Mouse (Mus musculus): ENCODE results near the gene Apobec2. TPM values are rescaled to one million over a fixed set of nuclear protein-coding genes. Genes with fewer than 3 reads are reported as not detected.
A peak's percentile ranks its signal among the peaks of the same experiment; 100 is the strongest.
"Not testable (repeated sequence)": the region's sequence is repeated elsewhere in the genome, so short reads cannot be mapped to it uniquely, and the experiment has no call there.

Gene Apobec2
- under 1 TPM in 1 of 4 experiments, not detected in 3; 0.23 TPM for total RNA-seq (2022)

GRCm38 (mm10) chr17:48432158-48432980 lies at the start of gene Apobec2:
Gene Apobec2 (minus strand): TSS chr17:48432930.
- DNase-seq (ENCODE audit: low spot score in 2 of 2): no peak

GRCm38 (mm10) chr17:48479952-48480351 lies 47.2 kb upstream of the Apobec2 start:
- DNase-seq (ENCODE audit: low spot score in 2 of 2): no peak

DNA sequence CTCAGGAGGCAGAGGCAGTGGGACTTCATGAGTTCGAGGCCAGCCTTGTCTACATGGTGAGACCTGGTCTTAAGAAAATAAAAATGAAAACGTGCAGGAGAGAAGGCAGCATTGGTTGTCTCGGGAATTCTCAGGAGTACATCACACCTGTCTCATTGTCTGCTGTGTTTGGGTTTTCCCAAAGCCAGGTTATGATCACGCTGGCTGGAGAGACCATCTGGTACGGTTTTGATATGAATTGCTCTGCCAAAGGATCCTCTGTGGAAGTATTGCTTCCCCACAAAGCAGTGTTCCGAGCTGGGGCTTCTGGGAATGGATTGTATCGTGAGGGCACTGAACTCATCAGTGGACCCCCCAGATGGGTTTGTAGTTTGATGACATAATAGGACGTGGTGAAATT lies 42.7 kb upstream of the Apobec2 start:
- no peak for DNase-seq (ENCODE audit: low spot score in 2 of 2)

DNA sequence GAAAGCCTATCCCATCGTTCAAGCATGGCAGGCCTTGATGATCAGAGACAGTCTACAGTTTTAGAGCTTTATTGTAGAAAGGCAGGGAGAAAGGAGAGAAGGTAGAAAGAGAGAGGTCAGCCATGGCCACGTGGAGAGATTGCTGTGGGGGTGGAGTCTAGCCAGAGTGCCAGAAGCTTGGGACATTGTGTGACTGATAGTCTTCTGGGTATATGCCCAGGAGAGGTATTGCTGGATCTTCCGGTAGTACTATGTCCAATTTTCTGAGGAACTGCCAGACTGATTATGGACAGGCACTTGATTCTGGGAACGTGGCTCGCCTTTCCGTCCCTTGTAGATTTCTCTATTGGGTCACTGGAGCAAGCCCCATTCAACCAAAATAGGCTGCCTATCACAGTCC lies 41.6 kb upstream of the Apobec2 start:
- DNase-seq (ENCODE audit: low spot score in 2 of 2): not testable (repeated sequence)

DNA sequence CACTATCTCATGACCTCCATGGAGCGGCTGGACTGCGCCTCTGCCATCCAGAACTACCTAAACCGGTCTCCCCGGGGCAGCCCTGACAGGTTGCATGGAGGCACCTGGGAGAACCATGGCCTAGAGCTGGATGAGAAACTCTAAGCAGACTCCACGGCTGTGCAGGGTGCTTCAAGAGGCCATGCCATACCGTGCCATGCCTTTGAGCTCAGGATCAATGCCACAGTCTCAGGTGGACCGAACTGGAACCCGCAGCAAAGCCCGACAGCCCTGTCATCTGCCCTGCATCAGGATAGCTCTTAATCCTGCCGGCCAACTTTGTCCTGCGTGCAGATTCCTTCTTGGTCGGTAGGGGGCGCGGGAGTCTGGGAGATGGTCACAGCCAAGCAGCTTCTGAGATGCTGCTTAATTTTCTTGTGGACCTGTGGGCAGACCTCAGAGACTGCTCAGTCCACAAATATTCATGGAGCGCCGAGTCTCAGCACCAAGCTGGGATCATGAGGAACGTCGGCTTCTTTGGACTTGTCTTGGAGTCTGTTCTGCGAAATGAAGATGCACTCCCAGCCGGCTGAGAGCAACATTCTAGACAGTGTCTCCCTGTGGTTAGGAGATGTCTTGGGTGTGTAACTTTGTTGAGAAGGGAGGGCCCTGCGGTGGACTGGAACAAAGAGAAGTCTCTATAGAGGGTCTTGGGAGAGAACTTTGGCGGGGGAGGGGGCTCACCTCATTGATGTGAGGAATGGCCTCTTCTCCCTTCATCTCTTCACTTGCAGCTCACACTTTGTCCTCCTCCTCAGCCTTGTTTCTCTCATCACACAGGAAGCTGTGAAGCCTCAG lies 34.9 kb upstream of the Apobec2 start:
- DNase-seq (ENCODE audit: low spot score in 2 of 2): peak; percentile 62 to 87

GRCm38 (mm10) chr17:48466769-48467394 lies 34.2 kb upstream of the Apobec2 start:
- DNase-seq (ENCODE audit: low spot score in 2 of 2): no peak

DNA sequence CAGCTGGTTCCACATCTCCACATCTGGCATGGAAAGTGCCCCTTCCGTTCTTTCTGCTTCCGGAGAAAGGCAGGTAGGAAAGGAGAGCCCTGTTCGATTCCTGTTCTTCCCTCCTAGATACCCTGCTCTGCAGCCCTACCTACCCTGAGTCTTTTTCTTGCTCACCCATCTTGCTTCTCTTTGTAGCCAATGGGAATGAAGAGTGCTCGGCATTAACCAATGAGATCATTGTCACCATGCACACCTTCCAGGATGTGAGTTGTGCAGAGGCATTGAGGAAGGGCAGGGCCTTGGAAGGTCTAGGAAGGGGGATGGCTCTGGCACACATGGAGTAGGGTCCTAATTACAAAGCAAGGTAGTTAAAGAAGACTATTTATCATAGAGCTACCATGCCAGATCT lies 30.7 kb upstream of the Apobec2 start:
- DNase-seq (ENCODE audit: low spot score in 2 of 2): no peak

GRCm38 (mm10) chr17:48462096-48462495 lies 29.4 kb upstream of the Apobec2 start:
- DNase-seq (ENCODE audit: low spot score in 2 of 2): no peak

GRCm38 (mm10) chr17:48457971-48458653 lies 25.4 kb upstream of the Apobec2 start:
- no peak for DNase-seq (ENCODE audit: low spot score in 2 of 2)

DNA sequence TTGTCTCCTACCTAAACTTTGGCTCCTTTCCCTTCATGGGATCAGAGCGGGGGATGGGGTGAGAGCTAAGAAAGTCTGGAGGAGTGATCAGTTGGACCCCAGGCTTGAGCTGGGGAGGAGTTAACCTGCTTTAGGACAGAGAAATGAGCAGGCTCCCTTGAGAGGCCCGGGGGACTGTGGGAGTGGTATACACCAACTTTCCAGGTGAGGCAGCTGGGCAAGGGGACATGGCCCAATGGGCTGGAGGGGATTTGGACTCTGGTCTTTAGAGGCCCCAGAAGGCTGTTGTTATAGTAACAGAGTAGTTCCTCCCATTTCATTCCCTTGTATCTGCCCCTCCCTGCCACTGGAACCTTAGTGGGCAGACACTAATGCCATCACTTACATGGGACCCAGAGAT lies 23.2 kb upstream of the Apobec2 start:
- no peak for DNase-seq (ENCODE audit: low spot score in 2 of 2)

- DNase-seq (ENCODE audit: low spot score in 2 of 2): no peak
These were observed 22.0 kb upstream of the Apobec2 start, which contains the start of gene Unc5cl for GRCm38 (mm10) chr17:48454688-48455087. Gene Unc5cl (plus strand): TSS chr17:48454901.

GRCm38 (mm10) chr17:48454190-48454589 lies 21.5 kb upstream of the Apobec2 start:
- no peak for DNase-seq (ENCODE audit: low spot score in 2 of 2)

DNA sequence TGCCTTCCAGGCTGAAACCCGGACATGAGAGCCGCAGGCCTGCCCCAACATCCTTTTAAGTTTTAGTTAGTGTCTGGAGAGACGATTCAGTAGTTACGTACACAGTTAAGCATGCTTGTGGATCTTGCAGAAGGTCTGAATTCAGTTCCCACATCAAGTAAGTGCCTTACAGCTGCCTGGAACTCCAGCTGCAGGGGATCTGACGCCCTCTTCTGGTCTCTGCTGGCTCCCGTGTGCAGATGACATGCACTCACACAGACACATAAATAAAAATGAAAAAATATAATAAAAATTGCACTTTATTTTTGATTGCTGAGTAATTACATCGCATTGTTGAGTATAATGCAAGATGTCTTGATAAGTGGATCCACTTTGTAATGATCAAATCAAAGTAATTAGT lies 20.8 kb upstream of the Apobec2 start:
- no peak for DNase-seq (ENCODE audit: low spot score in 2 of 2)

GRCm38 (mm10) chr17:48451753-48452444 lies 19.2 kb upstream of the Apobec2 start:
- DNase-seq (ENCODE audit: low spot score in 2 of 2): no peak

- no peak for DNase-seq (ENCODE audit: low spot score in 2 of 2)
These were observed 18.6 kb upstream of the Apobec2 start, which contains the start of gene Tspo2 for GRCm38 (mm10) chr17:48451353-48451675. Gene Tspo2 (minus strand): TSS chr17:48451522.

DNA sequence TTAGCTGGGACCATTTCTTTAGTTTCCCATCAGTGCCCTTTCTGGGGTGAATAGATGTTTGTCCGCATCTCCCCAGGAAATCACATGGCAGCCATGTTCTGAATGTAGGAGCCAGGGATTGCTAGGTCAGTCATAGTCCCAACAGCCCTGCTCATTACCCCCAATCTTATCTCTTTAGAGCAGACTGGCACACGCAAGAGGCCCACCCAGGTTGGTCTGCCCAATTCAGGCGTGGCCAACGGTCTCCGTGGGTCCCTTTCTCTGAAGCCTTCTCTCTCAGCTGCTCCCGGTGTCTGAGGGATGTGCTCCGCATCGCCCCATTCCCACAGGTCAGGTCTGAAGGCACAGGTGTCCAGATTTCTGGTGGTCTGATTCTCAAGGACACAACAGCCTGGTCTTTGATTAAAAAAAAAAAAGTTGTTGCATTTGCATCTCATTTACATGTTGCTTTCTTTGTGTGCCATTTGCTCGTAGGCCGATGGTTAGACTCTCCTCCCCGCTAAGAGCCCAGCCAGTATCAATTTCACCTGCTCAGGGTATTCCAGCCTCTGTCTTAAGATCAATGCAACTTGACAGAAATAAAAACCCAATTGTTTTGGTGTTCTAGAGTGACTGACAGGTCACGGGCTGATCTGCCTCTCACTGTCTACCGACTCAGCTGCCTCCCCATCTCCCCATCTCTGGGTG lies 18.1 kb upstream of the Apobec2 start:
- no peak for DNase-seq (ENCODE audit: low spot score in 2 of 2)

DNA sequence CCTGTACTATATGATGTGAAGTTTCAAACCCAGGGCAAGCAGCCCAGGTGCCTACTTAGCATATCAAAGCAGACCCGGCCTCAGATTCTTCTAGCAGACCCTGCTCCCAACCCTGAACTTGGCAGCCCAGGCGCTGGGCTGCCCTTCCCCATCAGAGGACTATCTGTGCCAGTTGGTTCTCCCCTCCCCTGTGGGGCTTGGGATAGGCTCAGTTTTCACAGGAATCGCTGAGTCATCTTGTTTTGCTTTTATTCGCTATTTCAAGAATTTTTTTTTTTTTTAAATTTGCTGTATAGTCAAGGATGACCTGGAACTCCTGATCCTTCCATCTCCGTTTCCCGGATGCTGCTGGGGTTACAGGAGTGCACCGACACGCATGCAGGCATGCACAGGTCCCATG lies 14.9 kb upstream of the Apobec2 start:
- DNase-seq (ENCODE audit: low spot score in 2 of 2): no peak

- no peak for DNase-seq (ENCODE audit: low spot score in 2 of 2)
These were observed 10.9 kb upstream of the Apobec2 start for GRCm38 (mm10) chr17:48443542-48444145.

- DNase-seq (ENCODE audit: low spot score in 2 of 2): no peak
These were observed 10.2 kb upstream of the Apobec2 start for GRCm38 (mm10) chr17:48442745-48443457.
